Mouse (Mus musculus) lung, postnatal 0 days (tissue): Measurements from ENCODE around the gene Wif1.

Experiments
- CTCF ChIP-seq: IDR thresholded peaks from 2 replicates; pipeline ENCODE4 v1.5.1; 2016; ENCODE audit warnings: antibody characterized with exemption, mild to moderate bottlenecking
- EP300 ChIP-seq: IDR thresholded peaks from 2 replicates; pipeline ENCODE4 v1.6.1; 2016; ENCODE audit warnings: antibody characterized with exemption, mild to moderate bottlenecking, control low read depth

GRCm38 (mm10) chr10:121011496-121011895, 22.3 kb upstream of the Wif1 start:
- TF ChIP-seq CTCF (no peak), EP300 (peak; percentile 32; the same call in 1 of the 2 replicates)
